Mouse (Mus musculus) midbrain, embryonic 12.5 days (tissue): ENCODE measurements at regions not wholly inside any gene's neighbourhood (a gene's known extent, or its start where the extent isn't known, plus 50 kb on each side); places are given as distances from the start of the nearest gene placed in this dataset.

Experiments
- ATAC-seq: fragments of 200-750 bp; cut with Nextera tagmentation; 2 replicates; pipeline ENCODE4 v1.8.0; 2017; ENCODE audit warnings: low read depth, moderate TSS enrichment, moderate library complexity; ENCODE audit not compliant: low FRiP score
- H3K27ac ChIP-seq: fragments of 300-500 bp; sonication (generic); replicated peaks from 2 replicates; pipeline ENCODE4 v1.5.1; 2016; ENCODE audit warnings: mild to moderate bottlenecking
- H3K27me3 ChIP-seq: fragments of 300-500 bp; sonication (generic); 2 replicates; pipeline ENCODE4 v1.6.1; 2016; ENCODE audit warnings: mild to moderate bottlenecking
- H3K36me3 ChIP-seq: fragments of 300-500 bp; sonication (generic); 2 replicates; pipeline ENCODE4 v1.6.1; 2016
- H3K4me1 ChIP-seq: fragments of 300-500 bp; sonication (generic); 2 replicates; pipeline ENCODE4 v1.6.1; 2016
- H3K4me2 ChIP-seq: fragments of 300-500 bp; sonication (generic); replicated peaks from 2 replicates; pipeline ENCODE4 v1.6.1; 2016; ENCODE audit warnings: mild to moderate bottlenecking, moderate library complexity
- H3K4me3 ChIP-seq: fragments of 300-500 bp; sonication (generic); 2 replicates; pipeline ENCODE4 v1.5.1; 2016; ENCODE audit warnings: mild to moderate bottlenecking
- H3K9ac ChIP-seq: fragments of 300-500 bp; sonication (generic); replicated peaks from 2 replicates; pipeline ENCODE4 v1.6.1; 2016; ENCODE audit warnings: mild to moderate bottlenecking, moderate library complexity
- H3K9me3 ChIP-seq: fragments of 300-500 bp; sonication (generic); 2 replicates; pipeline ENCODE4 v1.6.1; 2016; ENCODE audit warnings: mild to moderate bottlenecking
- WGBS: fragments of 180-500 bp; shearing (Covaris S2); methylation state at CpG from one replicate; pipeline ENCODE4 v1.1.7; 2016; 5-methylcytosine and 5-hydroxymethylcytosine counted together

GRCm38 (mm10) chr1:157027681-157028080, 80.8 kb downstream of the Tex35 start:
- no peaks in the 10 kb centered on the region for H3K36me3 ChIP-seq
- no peaks in the 10 kb centered on the region for H3K4me1 ChIP-seq
- H3K4me3 ChIP-seq, result no peak overlapping the region
- no peak for ATAC-seq
- H3K27me3 ChIP-seq, result no peaks in the 10 kb centered on the region
- no peak overlapping the region for H3K9ac ChIP-seq
- 76% methylated on average over 7 of the region's 7 CpGs for WGBS
- H3K9me3 ChIP-seq, result no peaks in the 10 kb centered on the region
- H3K4me2 ChIP-seq, result no peak overlapping the region
- H3K27ac ChIP-seq, result no peak overlapping the region

- Histone ChIP-seq H3K4me3 (no peak overlapping the region), H3K27ac (no peak overlapping the region), H3K4me1 (no peaks in the 10 kb centered on the region; the same call in 1 of the 2 replicates), H3K9me3 (no peaks in the 10 kb centered on the region), H3K27me3 (no peaks in the 10 kb centered on the region), H3K36me3 (no peaks in the 10 kb centered on the region), H3K9ac (no peak overlapping the region), H3K4me2 (no peak overlapping the region)
- no peak for ATAC-seq
- 72% methylated on average over 6 of the region's 6 CpGs for WGBS
Observed at GRCm38 (mm10) chr1:157023462-157023861, 84.0 kb upstream of the Ralgps2 start.

- H3K27ac ChIP-seq, result no peak overlapping the region
Observed at GRCm38 (mm10) chr1:157022456-157023435, 83.3 kb upstream of the Ralgps2 start.

GRCm38 (mm10) chr1:157019892-157020291, 80.5 kb upstream of the Ralgps2 start:
- H3K27ac ChIP-seq, result no peak overlapping the region
- 76% methylated on average over 7 of the region's 7 CpGs for WGBS
- H3K27me3 ChIP-seq, result no peaks in the 10 kb centered on the region

More at GRCm38 (mm10) chr1:157022456-157023435, 83.3 kb upstream of the Ralgps2 start:
- Histone ChIP-seq H3K27me3 (no peaks in the 10 kb centered on the region), H3K4me3 (no peak overlapping the region), H3K36me3 (no peaks in the 10 kb centered on the region), H3K4me1 (peaks cover under 1% of the 10 kb centered on the region; the same call in 1 of the 2 replicates), H3K9ac (no peak overlapping the region), H3K9me3 (no peaks in the 10 kb centered on the region), H3K4me2 (no peak overlapping the region)
- WGBS, result 73% methylated on average over 12 of the region's 12 CpGs
- no peak for ATAC-seq

GRCm38 (mm10) chr1:157018726-157019125, 79.3 kb upstream of the Ralgps2 start:
- 93% methylated on average over 2 of the region's 2 CpGs for WGBS
- Histone ChIP-seq H3K27me3 (no peaks in the 10 kb centered on the region), H3K9me3 (no peaks in the 10 kb centered on the region), H3K9ac (no peak overlapping the region), H3K4me3 (no peak overlapping the region), H3K4me1 (peaks cover 3% of the 10 kb centered on the region; the same call in 1 of the 2 replicates), H3K27ac (no peak overlapping the region), H3K36me3 (no peaks in the 10 kb centered on the region), H3K4me2 (no peak overlapping the region)
- no peak for ATAC-seq

More at GRCm38 (mm10) chr1:157019892-157020291, 80.5 kb upstream of the Ralgps2 start:
- H3K36me3 ChIP-seq, result no peaks in the 10 kb centered on the region
- H3K9me3 ChIP-seq, result no peaks in the 10 kb centered on the region
- no peak overlapping the region for H3K4me3 ChIP-seq
- peaks cover 3% of the 10 kb centered on the region; the same call in 1 of the 2 replicates for H3K4me1 ChIP-seq
- ATAC-seq, result no peak
- no peak overlapping the region for H3K9ac ChIP-seq
- H3K4me2 ChIP-seq, result no peak overlapping the region

GRCm38 (mm10) chr1:157017198-157017994, 78.0 kb upstream of the Ralgps2 start:
- H3K4me1 ChIP-seq, result peaks cover 3% of the 10 kb centered on the region; the same call in 1 of the 2 replicates
- H3K27me3 ChIP-seq, result no peaks in the 10 kb centered on the region
- no peak overlapping the region for H3K9ac ChIP-seq
- no peaks in the 10 kb centered on the region for H3K36me3 ChIP-seq
- no peak for ATAC-seq
- H3K4me3 ChIP-seq, result no peak overlapping the region
- H3K27ac ChIP-seq, result no peak overlapping the region; the same call in 1 of the 2 replicates
- no peaks in the 10 kb centered on the region for H3K9me3 ChIP-seq
- WGBS, result 72% methylated on average over 13 of the region's 13 CpGs
- no peak overlapping the region for H3K4me2 ChIP-seq

- ATAC-seq, result no peak
- H3K4me2 ChIP-seq, result no peak overlapping the region
- no peak overlapping the region for H3K4me3 ChIP-seq
- H3K27me3 ChIP-seq, result no peaks in the 10 kb centered on the region
- H3K36me3 ChIP-seq, result no peaks in the 10 kb centered on the region
- H3K4me1 ChIP-seq, result 0 out of 2 replicates have a peak, but pooled peaks cover 3% of the 10 kb centered on the region
- no peak overlapping the region for H3K9ac ChIP-seq
- no peak overlapping the region for H3K27ac ChIP-seq
- no peaks in the 10 kb centered on the region for H3K9me3 ChIP-seq
- WGBS, result 38% methylated on average over 8 of the region's 8 CpGs
Observed at GRCm38 (mm10) chr1:157016625-157017024, 77.2 kb upstream of the Ralgps2 start.

- H3K9me3 ChIP-seq, result no peaks in the 10 kb centered on the region
- no peaks in the 10 kb centered on the region for H3K27me3 ChIP-seq
- 0 out of 2 replicates have a peak, but pooled peaks cover 3% of the 10 kb centered on the region for H3K4me1 ChIP-seq
- no peak overlapping the region for H3K27ac ChIP-seq
- H3K9ac ChIP-seq, result no peak overlapping the region
- no peak for ATAC-seq
- no peak overlapping the region for H3K4me2 ChIP-seq
- H3K4me3 ChIP-seq, result no peak overlapping the region
- no peaks in the 10 kb centered on the region for H3K36me3 ChIP-seq
- 92% methylated on average over 17 of the region's 17 CpGs for WGBS
Observed at GRCm38 (mm10) chr1:157014532-157015497, 75.4 kb upstream of the Ralgps2 start.

GRCm38 (mm10) chr1:157013669-157014048, 74.2 kb upstream of the Ralgps2 start:
- 0 out of 2 replicates have a peak, but pooled peaks cover 3% of the 10 kb centered on the region for H3K4me1 ChIP-seq
- H3K4me3 ChIP-seq, result no peak overlapping the region
- no peak overlapping the region for H3K4me2 ChIP-seq
- WGBS, result 63% methylated on average over 7 of the region's 7 CpGs
- no peak for ATAC-seq
- no peaks in the 10 kb centered on the region for H3K9me3 ChIP-seq
- no peak overlapping the region for H3K27ac ChIP-seq
- H3K9ac ChIP-seq, result no peak overlapping the region
- no peaks in the 10 kb centered on the region for H3K36me3 ChIP-seq
- no peaks in the 10 kb centered on the region for H3K27me3 ChIP-seq

- no peak overlapping the region for H3K4me2 ChIP-seq
- H3K27me3 ChIP-seq, result no peaks in the 10 kb centered on the region
- H3K36me3 ChIP-seq, result no peaks in the 10 kb centered on the region
- no peaks in the 10 kb centered on the region for H3K9me3 ChIP-seq
- no peak overlapping the region for H3K9ac ChIP-seq
- 0 out of 2 replicates have a peak, but pooled peaks cover 3% of the 10 kb centered on the region for H3K4me1 ChIP-seq
- H3K27ac ChIP-seq, result no peak overlapping the region
- ATAC-seq, result no peak
- 79% methylated on average over 7 of the region's 7 CpGs for WGBS
- H3K4me3 ChIP-seq, result no peak overlapping the region
Observed at GRCm38 (mm10) chr1:157012950-157013668, 73.7 kb upstream of the Ralgps2 start.
